Mouse (Mus musculus): Measurements from ENCODE around the gene BC051665.

Gene BC051665

DNA sequence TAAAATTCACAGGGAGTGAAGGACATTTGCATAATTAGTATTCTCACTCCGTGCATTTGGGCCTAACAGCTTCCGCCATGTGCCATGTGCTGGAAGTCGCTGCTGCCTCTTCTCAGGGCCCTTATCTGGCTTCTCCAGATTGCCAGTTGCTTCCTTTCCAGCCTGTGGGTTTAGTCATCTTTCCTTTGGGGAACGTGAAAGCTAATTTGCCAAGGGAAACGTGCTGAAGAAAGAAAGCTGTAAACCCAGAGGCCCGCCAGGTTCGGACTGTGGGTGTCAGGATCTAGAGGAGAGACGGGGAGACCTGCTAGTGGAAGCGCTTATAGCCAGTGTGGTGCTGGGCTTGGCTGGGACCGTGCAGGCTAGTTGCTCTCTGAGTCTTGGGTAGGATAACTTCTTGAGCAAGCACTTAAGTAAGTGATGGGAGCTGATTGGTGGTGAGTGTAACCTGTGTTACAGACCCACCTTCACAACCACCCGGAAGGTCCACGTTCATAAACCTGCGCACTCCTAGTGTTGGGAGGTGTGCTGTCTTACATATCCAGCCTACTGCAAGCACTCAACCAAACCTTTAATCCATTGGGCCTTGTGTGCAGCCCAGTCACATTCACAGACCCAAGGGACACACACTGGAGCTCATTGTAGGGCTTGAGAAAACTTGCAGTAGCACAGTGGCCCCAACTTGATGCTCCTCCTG lies 42.6 kb downstream of the BC051665 start:
- no peak for DNase-seq (ENCODE audit: low spot score)

DNA sequence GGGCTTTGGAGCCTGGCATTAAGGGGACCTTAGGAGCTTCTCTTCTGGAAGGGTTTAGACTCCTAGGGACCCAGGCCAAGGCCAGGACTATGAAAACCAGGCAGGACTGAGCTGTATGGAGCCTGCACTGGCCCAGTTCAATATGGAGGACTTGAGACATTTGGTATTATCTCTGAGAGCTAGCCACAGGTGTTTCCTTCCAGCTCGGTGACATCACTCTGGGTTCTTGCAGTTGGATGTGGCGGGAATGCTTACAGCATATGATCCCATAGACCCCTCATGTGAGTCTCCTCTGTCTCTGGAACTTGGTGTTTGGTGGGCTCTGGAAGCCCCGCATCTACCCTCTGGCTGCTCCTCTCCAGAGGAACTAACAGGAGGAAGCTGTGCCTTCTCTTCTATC lies 43.6 kb downstream of the BC051665 start:
- DNase-seq (ENCODE audit: low spot score), result no peak

DNA sequence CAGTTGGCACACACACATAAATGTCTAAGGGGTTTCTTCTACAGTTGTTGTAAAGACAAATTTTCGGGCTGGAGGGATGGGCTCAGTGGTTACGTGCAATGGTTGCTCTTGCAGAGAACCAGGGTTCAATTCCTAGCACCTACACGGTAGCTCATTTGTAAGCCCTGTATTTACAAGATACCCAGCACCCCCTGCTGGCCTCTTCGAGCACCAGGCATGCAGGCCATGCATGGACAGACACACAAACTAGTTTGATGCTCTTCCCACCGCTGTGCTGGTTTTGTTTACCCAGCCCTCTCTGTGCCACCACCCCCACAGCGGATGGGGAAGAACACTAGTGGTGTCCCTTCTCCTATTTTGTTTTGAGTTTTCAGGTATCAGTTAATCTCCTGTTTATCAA lies 45.9 kb downstream of the BC051665 start:
- DNase-seq (ENCODE audit: low spot score), result no peak

DNA sequence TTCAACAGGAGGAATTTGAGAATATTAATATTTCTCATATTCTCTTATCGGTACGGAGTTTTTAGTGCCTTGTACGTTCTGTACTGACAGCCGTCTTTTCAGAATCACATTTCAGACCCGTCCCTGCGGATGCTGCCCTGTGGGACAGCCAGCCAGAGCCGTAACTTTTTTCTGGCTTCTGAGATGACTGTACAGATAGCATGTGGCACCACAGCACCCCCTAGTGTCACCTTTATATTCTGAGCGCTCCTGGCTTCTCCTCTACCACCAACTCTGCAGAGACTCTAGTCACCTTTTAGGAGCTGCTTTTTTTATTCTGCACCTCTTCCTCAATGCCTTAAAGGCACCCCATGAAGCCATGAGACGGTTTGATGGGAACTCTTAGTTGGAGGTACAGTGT lies 47.7 kb downstream of the BC051665 start:
- DNase-seq (ENCODE audit: low spot score), result peak; percentile 71

DNA sequence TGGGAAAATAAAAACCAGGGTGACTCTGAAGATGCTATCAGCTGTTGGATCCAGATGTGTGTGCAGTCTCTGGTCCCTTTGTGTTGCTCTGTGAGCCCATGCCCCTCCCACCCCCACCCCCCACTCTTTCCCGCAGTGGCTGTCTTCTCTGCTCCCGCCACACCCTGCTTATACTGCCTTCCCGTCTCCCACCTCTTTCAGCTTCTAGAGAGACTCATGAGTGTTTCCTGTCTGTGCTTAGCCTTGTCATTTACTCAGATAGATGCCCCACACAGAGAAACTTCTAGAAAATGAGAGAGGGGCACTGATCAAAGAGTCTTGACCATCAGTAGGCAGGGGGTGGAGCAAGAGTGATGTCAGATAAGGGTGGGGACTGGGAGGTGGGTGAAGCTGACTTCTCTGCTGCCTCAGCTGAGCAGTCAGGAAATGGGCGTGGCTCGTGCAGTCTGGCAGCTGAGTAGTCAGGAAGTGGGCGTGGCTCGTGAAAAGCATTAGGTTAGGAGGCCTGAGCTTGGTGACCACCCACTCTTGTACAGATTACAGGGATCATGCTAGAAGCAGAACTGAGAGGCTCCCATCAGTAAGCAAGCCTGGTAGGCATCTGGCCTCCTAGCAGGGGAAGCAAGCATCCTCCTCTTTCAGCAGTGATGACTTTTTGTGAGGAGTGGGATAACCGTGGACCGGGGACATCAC lies 48.4 kb downstream of the BC051665 start:
- peak; percentile 84 for DNase-seq (ENCODE audit: low spot score)

DNA sequence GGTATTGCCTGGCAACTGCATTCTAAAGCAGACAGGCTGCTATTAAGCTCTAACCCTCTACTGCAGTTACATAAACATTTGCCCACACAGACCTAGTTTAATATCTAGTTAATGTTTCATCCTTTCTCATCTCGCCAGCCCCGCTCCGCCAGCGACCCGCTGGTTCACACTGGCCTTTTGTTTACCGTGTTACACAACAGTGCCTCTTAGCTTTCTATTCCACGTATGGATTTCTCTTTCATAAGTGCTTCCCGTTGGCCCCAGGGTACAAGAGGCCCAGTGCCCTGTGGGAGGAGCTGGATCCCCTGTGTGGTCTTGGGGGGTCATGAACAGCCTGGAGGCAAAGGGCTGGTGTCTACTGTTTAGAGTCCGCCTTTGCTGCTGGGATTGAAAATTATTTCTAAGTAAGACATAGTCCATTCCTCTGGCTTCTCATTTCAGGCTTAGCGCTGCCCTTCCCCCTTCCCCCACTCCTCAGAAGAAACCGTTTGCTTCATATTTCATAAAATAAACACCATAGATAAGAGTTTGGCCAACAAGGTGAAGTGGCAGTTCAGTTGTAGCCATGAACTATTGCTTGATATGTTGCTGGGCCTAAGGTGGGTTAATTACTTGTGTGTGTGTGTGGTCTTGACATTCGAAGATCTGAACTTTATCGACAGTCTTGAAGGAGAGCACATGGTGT lies 49.6 kb downstream of the BC051665 start:
- DNase-seq (ENCODE audit: low spot score), result no peak

DNA sequence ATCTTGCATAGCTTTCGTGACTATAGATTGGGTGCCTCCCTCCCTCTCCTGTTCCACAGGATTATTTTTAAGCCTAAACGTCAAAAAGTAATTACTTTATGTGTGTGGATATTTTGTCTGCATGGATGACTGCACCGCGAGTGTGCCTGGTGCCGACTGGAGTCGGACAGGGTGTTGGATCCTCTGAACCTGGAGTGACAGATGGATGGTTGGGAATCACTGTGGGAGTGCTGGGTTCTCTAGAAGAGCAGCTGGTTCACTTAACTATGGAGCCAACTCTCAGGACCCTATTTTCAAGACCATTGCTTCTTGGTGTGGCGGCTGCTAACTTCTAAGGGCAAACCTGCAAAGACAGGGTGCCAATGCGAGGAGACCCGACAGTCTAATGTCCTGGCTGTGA lies 50.9 kb downstream of the BC051665 start:
- DNase-seq (ENCODE audit: low spot score), result no peak
